Mouse (Mus musculus): ENCODE results near the gene Cacna2d2. TPM values are rescaled to one million over a fixed set of nuclear protein-coding genes. Genes with fewer than 3 reads are reported as not detected.

Cacna2d2 gene
- polyA plus RNA-seq, 1 experiment: 0.48 TPM

DNA sequence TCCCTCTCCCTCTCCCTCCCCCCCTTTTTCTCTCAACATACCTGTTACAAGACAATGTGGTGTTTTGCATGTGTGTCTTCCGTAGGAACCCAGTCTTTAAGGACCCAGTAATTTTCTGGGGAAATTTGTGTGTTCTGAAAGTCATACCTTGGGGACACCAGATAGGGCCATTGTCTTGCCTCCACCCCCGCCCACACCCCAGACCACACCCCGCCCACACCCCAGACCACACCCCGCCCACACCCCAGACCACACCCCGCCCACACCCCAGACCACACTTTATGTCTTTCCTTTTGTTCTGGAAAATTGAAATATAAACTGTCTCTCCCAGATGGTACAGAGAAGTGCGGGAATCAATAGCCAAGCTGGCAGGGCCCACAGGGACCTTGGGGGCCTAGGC, 91.2 kb downstream of the Cacna2d2 start:
- no peak overlapping the region for H3K27ac ChIP-seq (ENCODE audit: insufficient read depth, low read depth, low read length)
- H3K27me3 ChIP-seq (replicated peaks; ENCODE audit: control insufficient read depth, insufficient read depth, low read length): no peaks in the 10 kb centered on the region
- no peak overlapping the region for H3K4me3 ChIP-seq (ENCODE audit: insufficient read depth, low read depth, low read length)
- WGBS: 72% methylated on average over 6 of the region's 6 CpGs
- no peak for DNase-seq
- H3K36me3 ChIP-seq (ENCODE audit: control insufficient read depth, insufficient read depth, low read length): no peaks in the 10 kb centered on the region
- no peaks in the 10 kb centered on the region for H3K4me1 ChIP-seq (ENCODE audit: control insufficient read depth, insufficient read depth, low read length)
- TF ChIP-seq CTCF (conservative IDR thresholded peaks at IDR 0.05; ENCODE audit: insufficient read depth, insufficient read length, low read depth, low read length): no peak
- TF ChIP-seq POLR2A (IDR thresholded peaks at IDR 0.05; ENCODE audit: low read depth, low read length): no peak

DNA sequence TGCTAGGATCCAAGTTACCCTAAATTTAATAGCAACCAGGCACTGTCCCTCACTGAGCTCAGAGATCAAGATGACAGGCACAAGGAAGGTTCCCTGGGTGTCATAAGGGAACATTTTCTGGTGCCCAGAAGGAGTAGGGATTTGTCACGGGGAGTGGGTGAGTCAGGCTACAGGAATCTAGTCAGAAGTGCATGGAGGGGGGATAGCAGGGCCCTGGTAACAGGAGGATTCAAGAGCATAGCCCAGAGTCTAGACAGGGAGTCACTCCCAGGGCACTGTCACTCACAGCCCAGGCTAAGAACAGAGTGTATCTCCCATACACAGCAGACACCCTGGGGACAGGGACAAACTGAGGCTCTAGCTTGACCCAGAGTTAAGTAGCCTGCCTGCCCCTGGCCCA, 94.1 kb downstream of the Cacna2d2 start:
- no peak overlapping the region for H3K4me3 ChIP-seq (ENCODE audit: insufficient read depth, low read depth, low read length)
- 65% methylated on average over 1 of the region's 1 CpGs for WGBS
- H3K27ac ChIP-seq (ENCODE audit: insufficient read depth, low read depth, low read length): no peak overlapping the region
- no peaks in the 10 kb centered on the region for H3K36me3 ChIP-seq (ENCODE audit: control insufficient read depth, insufficient read depth, low read length)
- no peaks in the 10 kb centered on the region for H3K27me3 ChIP-seq (replicated peaks; ENCODE audit: control insufficient read depth, insufficient read depth, low read length)
- TF ChIP-seq CTCF (conservative IDR thresholded peaks at IDR 0.05; ENCODE audit: insufficient read depth, insufficient read length, low read depth, low read length) (no peak), POLR2A (IDR thresholded peaks at IDR 0.05; ENCODE audit: low read depth, low read length) (no peak)
- DNase-seq: no peak
- H3K4me1 ChIP-seq (ENCODE audit: control insufficient read depth, insufficient read depth, low read length): no peaks in the 10 kb centered on the region

DNA sequence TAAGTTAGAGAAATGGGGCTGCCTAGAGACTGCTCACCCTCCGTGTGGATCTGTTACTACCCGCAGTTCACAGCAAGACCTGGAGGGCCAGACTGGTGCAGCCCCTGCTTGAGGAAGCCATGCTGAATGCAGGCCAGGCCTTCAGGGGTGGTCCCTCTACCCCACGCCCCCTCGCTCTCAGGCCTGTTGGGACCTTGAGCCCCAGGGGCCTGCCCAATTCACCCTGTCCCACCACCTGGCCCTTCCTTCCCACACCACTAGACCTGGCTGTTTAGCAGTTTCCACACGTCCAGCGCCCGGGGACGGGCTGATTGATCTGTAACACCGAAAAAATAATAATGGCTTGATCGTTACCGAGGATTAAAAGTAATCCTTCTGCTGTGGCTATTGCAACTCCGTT, 94.8 kb downstream of the Cacna2d2 start:
- Histone ChIP-seq H3K36me3 (ENCODE audit: control insufficient read depth, insufficient read depth, low read length) (no peaks in the 10 kb centered on the region), H3K27ac (ENCODE audit: insufficient read depth, low read depth, low read length) (no peak overlapping the region), H3K4me1 (ENCODE audit: control insufficient read depth, insufficient read depth, low read length) (no peaks in the 10 kb centered on the region), H3K27me3 (replicated peaks; ENCODE audit: control insufficient read depth, insufficient read depth, low read length) (no peaks in the 10 kb centered on the region), H3K4me3 (ENCODE audit: insufficient read depth, low read depth, low read length) (no peak overlapping the region)
- 79% methylated on average over 12 of the region's 12 CpGs for whole genome bisulfite sequencing
- DNase-seq: no peak
- TF ChIP-seq POLR2A (IDR thresholded peaks at IDR 0.05; ENCODE audit: low read depth, low read length): no peak
- TF ChIP-seq CTCF (conservative IDR thresholded peaks at IDR 0.05; ENCODE audit: insufficient read depth, insufficient read length, low read depth, low read length): no peak

DNA sequence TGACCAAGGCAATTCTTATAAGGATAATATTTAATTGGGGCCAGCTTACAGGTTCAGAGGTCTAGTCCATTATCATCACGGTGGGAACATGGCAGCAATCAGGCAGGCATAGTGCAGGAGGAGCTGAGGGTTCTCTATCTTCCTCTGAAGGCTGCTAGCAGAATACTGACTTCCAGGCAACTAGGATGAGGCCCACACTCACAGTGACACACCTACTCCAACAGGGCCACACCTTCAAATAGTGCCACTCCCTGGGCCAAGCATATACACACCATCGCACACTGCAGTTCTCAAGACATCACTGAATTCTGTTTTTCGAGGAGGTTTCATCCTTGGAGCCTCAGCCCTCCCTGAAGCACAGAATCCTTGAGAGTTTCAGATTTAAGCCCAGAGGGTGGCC, 96.9 kb downstream of the Cacna2d2 start:
- no peak overlapping the region for H3K27ac ChIP-seq (ENCODE audit: insufficient read depth, low read depth, low read length)
- 76% methylated on average over 3 of the region's 3 CpGs for WGBS
- H3K36me3 ChIP-seq (ENCODE audit: control insufficient read depth, insufficient read depth, low read length): no peaks in the 10 kb centered on the region
- no peak for TF ChIP-seq CTCF (conservative IDR thresholded peaks at IDR 0.05; ENCODE audit: insufficient read depth, insufficient read length, low read depth, low read length)
- no peak for TF ChIP-seq POLR2A (IDR thresholded peaks at IDR 0.05; ENCODE audit: low read depth, low read length)
- H3K4me1 ChIP-seq (ENCODE audit: control insufficient read depth, insufficient read depth, low read length): no peaks in the 10 kb centered on the region
- no peak overlapping the region for H3K4me3 ChIP-seq (ENCODE audit: insufficient read depth, low read depth, low read length)
- no peak for DNase-seq
- no peaks in the 10 kb centered on the region for H3K27me3 ChIP-seq (replicated peaks; ENCODE audit: control insufficient read depth, insufficient read depth, low read length)

DNA sequence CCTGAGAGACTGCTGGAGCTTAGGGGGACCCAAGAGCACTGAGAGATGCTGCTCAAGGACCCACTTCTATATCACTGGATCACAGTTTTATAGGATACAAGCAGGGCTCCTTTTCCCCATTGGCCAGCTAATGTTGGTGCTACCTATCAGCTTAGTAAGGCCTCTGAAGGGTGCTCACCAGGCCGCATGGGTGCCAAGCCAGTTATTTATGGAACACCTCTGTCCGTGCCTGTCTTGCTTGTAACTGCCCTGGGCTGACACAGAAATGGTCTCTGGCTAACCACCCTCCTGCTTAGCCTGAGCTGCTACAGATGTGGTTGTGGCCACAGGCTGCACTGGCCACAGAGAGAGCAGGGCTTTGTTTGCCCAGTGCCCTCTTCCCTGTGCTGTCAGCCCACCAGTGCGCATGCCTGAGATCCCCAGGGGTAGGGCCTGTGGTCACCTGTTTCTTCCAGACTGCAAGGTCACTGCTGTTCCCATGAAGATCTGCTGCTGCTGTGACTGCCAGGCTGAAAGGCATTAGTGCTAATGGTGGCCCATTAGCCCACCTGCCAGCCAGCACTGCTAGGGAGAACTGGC, 101.4 kb downstream of the Cacna2d2 start:
- WGBS: 77% methylated on average over 3 of the region's 3 CpGs
- no peak for DNase-seq
- Histone ChIP-seq H3K4me3 (ENCODE audit: insufficient read depth, low read depth, low read length) (no peak overlapping the region), H3K27ac (ENCODE audit: insufficient read depth, low read depth, low read length) (no peak overlapping the region), H3K4me1 (ENCODE audit: control insufficient read depth, insufficient read depth, low read length) (no peaks in the 10 kb centered on the region), H3K36me3 (ENCODE audit: control insufficient read depth, insufficient read depth, low read length) (no peaks in the 10 kb centered on the region), H3K27me3 (replicated peaks; ENCODE audit: control insufficient read depth, insufficient read depth, low read length) (no peaks in the 10 kb centered on the region)
- TF ChIP-seq CTCF (conservative IDR thresholded peaks at IDR 0.05; ENCODE audit: insufficient read depth, insufficient read length, low read depth, low read length) (no peak), POLR2A (IDR thresholded peaks at IDR 0.05; ENCODE audit: low read depth, low read length) (no peak)

DNA sequence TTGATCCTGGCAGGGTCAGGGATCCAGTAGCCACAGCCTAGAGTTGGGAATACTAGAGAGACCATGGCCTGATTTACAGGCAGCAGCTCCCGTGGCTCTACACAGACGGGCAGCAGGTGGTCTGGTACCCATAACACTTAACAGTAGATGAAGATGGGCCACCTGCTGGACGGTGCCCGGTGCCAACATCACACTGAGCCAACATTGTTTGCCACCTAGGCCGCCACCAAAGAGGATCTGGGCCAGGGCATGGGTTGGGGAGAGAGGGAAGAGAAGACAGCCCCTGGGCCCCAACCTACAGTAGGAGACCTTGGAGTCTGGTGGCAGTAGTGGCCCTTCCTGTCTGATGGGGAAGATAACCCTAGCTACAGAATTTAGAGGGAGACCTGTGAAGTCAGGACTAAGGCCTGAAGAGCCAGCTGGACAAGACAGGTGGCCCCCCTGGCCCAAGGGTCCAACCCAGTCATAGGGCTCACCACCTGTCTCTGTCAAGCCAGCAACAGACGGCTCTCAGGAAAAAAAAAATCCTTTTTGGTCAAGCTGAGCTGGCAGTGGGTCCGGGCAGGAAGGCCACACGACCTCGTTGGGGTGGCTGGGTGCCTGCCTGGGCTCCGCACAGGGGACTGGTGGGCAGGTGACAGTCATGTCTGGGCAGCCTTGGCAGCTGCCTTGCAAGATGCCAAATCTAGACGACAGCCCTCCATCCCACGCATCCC, 102.9 kb downstream of the Cacna2d2 start:
- H3K27me3 ChIP-seq (replicated peaks; ENCODE audit: control insufficient read depth, insufficient read depth, low read length): no peaks in the 10 kb centered on the region
- 84% methylated on average over 12 of the region's 12 CpGs for WGBS
- H3K27ac ChIP-seq (ENCODE audit: insufficient read depth, low read depth, low read length): no peak overlapping the region
- DNase-seq: no peak
- no peak for TF ChIP-seq POLR2A (IDR thresholded peaks at IDR 0.05; ENCODE audit: low read depth, low read length)
- TF ChIP-seq CTCF (conservative IDR thresholded peaks at IDR 0.05; ENCODE audit: insufficient read depth, insufficient read length, low read depth, low read length): no peak
- no peaks in the 10 kb centered on the region for H3K36me3 ChIP-seq (ENCODE audit: control insufficient read depth, insufficient read depth, low read length)
- no peak overlapping the region for H3K4me3 ChIP-seq (ENCODE audit: insufficient read depth, low read depth, low read length)
- no peaks in the 10 kb centered on the region for H3K4me1 ChIP-seq (ENCODE audit: control insufficient read depth, insufficient read depth, low read length)

DNA sequence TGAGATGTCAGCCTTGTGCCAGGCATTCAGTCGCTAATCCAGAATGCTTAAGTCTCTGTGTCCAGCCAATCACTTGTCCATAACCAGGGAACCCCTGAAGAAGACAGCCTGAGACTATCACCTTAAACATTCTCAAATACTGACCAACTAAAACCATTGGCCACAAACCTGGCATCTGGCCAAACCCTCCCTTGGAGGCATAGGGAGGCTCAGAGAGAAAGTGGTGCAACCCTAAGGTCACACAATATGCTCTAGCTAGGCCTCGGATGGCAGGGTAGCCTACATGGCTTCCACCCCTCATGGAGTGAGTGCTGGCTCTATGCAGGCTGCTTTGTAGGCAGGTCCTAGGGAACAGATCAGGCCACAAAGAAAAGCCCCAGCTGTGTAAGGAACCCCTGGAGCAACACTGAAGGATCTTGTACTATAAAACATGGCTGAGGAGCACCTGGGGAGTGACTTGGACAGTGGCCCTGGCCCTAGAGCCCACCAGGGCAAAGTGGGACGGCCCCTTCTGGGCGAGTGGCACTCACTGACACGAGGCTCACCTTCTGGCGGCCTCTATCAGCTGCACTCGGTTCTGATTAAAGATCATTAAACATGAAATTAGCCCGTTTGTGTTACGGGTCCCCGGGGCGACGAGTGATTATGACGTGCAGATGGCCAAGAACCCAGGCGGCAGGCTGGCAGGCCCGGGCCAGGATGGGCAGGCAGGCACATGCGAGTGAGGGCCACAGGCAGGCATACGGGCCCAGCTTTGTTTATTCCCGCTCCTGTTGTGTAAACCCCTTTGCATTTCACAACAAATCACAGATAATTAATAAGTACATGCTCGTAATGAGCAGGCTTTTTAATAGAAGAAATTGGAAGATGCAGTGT, 105.5 kb downstream of the Cacna2d2 start:
- Histone ChIP-seq H3K27ac (ENCODE audit: insufficient read depth, low read depth, low read length) (no peak overlapping the region), H3K36me3 (ENCODE audit: control insufficient read depth, insufficient read depth, low read length) (no peaks in the 10 kb centered on the region), H3K4me1 (ENCODE audit: control insufficient read depth, insufficient read depth, low read length) (no peaks in the 10 kb centered on the region), H3K27me3 (replicated peaks; ENCODE audit: control insufficient read depth, insufficient read depth, low read length) (no peaks in the 10 kb centered on the region), H3K4me3 (ENCODE audit: insufficient read depth, low read depth, low read length) (no peak overlapping the region)
- no peak for DNase-seq
- WGBS: 84% methylated on average over 19 of the region's 19 CpGs
- TF ChIP-seq CTCF (conservative IDR thresholded peaks at IDR 0.05; ENCODE audit: insufficient read depth, insufficient read length, low read depth, low read length): no peak
- TF ChIP-seq POLR2A (IDR thresholded peaks at IDR 0.05; ENCODE audit: low read depth, low read length): no peak

Data from kidney, adult 2 months (tissue).